Mouse (Mus musculus) liver, embryonic 16.5 days (tissue): ENCODE results near the gene Pttg1ip. TPM values are rescaled to one million over a fixed set of nuclear protein-coding genes. Genes with fewer than 3 reads are reported as not detected.

Source experiments
- ATAC-seq: fragments of 200-750 bp; cut with Nextera tagmentation; 2 replicates; pipeline ENCODE4 v1.8.0; 2017; ENCODE audit warnings: low read depth, mild to moderate bottlenecking, moderate number of reproducible peaks, moderate library complexity
- H3K27ac ChIP-seq: fragments of 300-500 bp; sonication (generic); 2 replicates; pipeline ENCODE4 v1.5.1; 2014; ENCODE audit warnings: mild to moderate bottlenecking, low read length
- H3K27me3 ChIP-seq: fragments of 300-500 bp; sonication (generic); 2 replicates; pipeline ENCODE4 v1.6.1; 2014; ENCODE audit warnings: low read depth, low read length, mixed read lengths; ENCODE audit not compliant: control insufficient read depth, insufficient read depth
- H3K36me3 ChIP-seq: fragments of 300-500 bp; sonication (generic); 2 replicates; pipeline ENCODE4 v1.6.1; 2014; ENCODE audit warnings: mild to moderate bottlenecking; ENCODE audit not compliant: control insufficient read depth, insufficient read depth
- H3K4me1 ChIP-seq: fragments of 300-500 bp; sonication (generic); 2 replicates; pipeline ENCODE4 v1.6.1; 2014; ENCODE audit warnings: low read depth, low read length, mixed read lengths; ENCODE audit not compliant: control insufficient read depth
- H3K4me2 ChIP-seq: fragments of 300-500 bp; sonication (generic); 2 replicates; pipeline ENCODE4 v1.6.1; 2014; ENCODE audit warnings: low read depth, low read length, mixed read lengths
- H3K4me3 ChIP-seq: fragments of 300-500 bp; sonication (generic); 2 replicates; pipeline ENCODE4 v1.5.1; 2014; ENCODE audit warnings: low read depth, mild to moderate bottlenecking, low read length
- H3K9ac ChIP-seq: fragments of 300-500 bp; sonication (generic); 2 replicates; pipeline ENCODE4 v1.6.1; 2014; ENCODE audit warnings: low read depth, low read length
- H3K9me3 ChIP-seq: fragments of 300-500 bp; sonication (generic); replicated peaks from 2 replicates; pipeline ENCODE4 v1.6.1; 2016; ENCODE audit warnings: low read length; ENCODE audit not compliant: control insufficient read depth
- WGBS: fragments of 180-500 bp; shearing (Covaris S2); extraction: QIAGEN DNeasy Blood & Tissue Kit; methylation state at CpG from one replicate; pipeline ENCODE4 v1.1.7; 2014; ENCODE audit not compliant: insufficient replicate concordance; 5-methylcytosine and 5-hydroxymethylcytosine counted together
- polyA plus RNA-seq: library from polyadenylated mRNA; unstranded; fragments of >200 nt; fragmentation: Nextera tagmentation; extraction: Ambion mirVana; gene quantifications from 2 replicates; pipeline ENCODE4 v1.2.1, GENCODE M21; 2015

The Pttg1ip gene
- polyA plus RNA-seq, 1 experiment from 2014 or later, result 94.5 TPM

DNA sequence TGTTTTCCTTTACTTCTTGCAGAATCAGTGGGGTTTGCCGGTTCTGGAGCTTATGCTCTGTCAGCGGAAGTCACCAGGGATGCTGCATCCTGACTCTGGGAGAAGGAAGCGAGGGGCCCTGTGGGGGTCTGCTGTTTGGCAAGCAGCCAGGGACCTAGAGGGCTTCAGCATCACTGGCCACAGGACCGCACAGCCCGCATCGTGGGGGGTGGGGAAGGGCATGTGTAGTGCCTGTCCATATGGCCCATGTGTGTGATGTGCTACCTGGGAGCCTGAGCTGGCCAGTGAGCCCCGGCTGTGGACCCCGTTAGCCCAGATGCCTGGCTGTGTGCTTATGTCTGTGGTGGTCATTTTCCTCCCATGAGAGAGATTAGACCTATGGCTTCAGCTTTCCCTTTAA lies 8.2 kb downstream of the Pttg1ip start:
- ATAC-seq, result no peak
- H3K27ac ChIP-seq, result no peak overlapping the region; the same call in 1 of the 2 replicates
- no peaks in the 10 kb centered on the region for H3K9me3 ChIP-seq
- no peak overlapping the region for H3K4me2 ChIP-seq
- no peaks in the 10 kb centered on the region for H3K27me3 ChIP-seq
- H3K36me3 ChIP-seq, result peaks cover 31% of the 10 kb centered on the region
- 75% methylated on average over 8 of the region's 8 CpGs for WGBS
- no peak overlapping the region for H3K4me3 ChIP-seq
- no peak overlapping the region for H3K9ac ChIP-seq
- H3K4me1 ChIP-seq, result peaks cover 39% of the 10 kb centered on the region

DNA sequence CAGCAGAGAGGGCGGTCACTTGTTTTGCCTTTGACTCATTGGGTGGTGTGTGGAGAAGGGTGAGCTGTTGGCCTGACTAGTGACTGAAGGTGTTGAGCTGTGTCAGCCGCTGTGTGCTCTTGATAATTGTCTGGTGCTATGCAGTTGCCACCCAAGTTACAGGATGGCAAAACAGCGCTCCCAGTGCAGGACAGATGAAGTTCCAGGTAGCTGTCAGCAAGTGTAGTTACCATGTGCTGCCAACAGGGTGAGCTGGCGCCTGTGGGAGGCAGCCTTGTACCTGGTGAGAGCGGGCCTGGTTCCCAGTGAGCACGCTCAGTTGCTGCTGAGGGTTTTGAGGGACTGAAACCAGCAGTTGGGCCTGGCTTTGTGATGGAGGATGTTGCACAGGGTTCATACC lies 9.3 kb downstream of the Pttg1ip start:
- H3K9ac ChIP-seq, result no peak overlapping the region
- peak overlapping the region; percentile 24; the same call in 1 of the 2 replicates for H3K27ac ChIP-seq
- peak; percentile 80 for ATAC-seq
- no peaks in the 10 kb centered on the region for H3K27me3 ChIP-seq
- peaks cover 35% of the 10 kb centered on the region for H3K36me3 ChIP-seq
- WGBS, result 29% methylated on average over 6 of the region's 6 CpGs
- peaks cover 39% of the 10 kb centered on the region for H3K4me1 ChIP-seq
- no peak overlapping the region for H3K4me3 ChIP-seq
- H3K9me3 ChIP-seq, result no peaks in the 10 kb centered on the region
- H3K4me2 ChIP-seq, result no peak overlapping the region

DNA sequence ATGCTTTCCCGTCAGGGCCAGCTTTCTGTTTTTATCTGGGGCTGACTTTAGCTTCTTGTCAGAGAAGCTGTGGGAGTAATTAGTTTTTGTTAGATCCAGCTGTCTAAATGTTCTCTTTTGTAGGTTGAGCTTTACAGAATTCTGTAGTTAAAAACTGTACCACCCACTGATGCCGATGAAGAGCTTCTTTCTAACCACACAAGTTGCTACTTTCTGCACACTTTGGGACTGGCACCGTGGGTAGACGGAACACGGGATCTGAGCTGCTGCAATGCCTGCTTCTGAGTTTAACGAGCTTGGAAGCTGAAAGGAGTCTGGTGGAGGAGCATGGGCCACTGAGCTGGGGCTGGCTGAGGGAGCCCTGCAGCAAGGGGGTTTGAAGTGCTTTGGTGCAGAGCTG lies 10.0 kb downstream of the Pttg1ip start:
- Histone ChIP-seq H3K4me3 (no peak overlapping the region), H3K9me3 (no peaks in the 10 kb centered on the region), H3K9ac (no peak overlapping the region), H3K36me3 (peaks cover 35% of the 10 kb centered on the region), H3K27ac (no peak overlapping the region), H3K27me3 (no peaks in the 10 kb centered on the region), H3K4me1 (peaks cover 39% of the 10 kb centered on the region), H3K4me2 (no peak overlapping the region)
- no peak for ATAC-seq
- 85% methylated on average over 6 of the region's 6 CpGs for WGBS

DNA sequence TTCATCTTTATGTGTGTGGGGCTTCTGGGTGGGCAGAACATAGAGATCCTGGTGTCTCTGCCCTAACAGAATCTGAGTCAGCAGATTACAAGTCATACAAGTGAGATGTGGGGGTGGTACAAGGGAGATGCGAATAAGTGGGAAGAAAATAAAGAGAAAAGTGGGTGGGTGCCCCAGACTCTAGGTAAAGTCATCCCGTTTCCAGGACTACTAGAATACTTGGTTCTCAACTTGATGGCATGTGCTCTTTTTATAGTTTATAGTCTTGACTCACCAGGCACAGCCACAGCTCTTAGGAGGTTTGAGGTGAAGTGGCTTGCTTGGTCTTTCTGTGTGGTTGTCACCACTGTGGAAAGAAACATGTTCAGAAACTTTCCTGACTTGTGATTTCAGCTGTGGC lies 14.5 kb downstream of the Pttg1ip start:
- Histone ChIP-seq H3K4me3 (no peak overlapping the region), H3K9me3 (no peaks in the 10 kb centered on the region), H3K4me1 (peaks cover under 1% of the 10 kb centered on the region), H3K9ac (no peak overlapping the region), H3K27ac (no peak overlapping the region), H3K4me2 (no peak overlapping the region), H3K36me3 (peaks cover 47% of the 10 kb centered on the region), H3K27me3 (no peaks in the 10 kb centered on the region)
- no peak for ATAC-seq
- WGBS, result 76% methylated on average over 2 of the region's 2 CpGs

DNA sequence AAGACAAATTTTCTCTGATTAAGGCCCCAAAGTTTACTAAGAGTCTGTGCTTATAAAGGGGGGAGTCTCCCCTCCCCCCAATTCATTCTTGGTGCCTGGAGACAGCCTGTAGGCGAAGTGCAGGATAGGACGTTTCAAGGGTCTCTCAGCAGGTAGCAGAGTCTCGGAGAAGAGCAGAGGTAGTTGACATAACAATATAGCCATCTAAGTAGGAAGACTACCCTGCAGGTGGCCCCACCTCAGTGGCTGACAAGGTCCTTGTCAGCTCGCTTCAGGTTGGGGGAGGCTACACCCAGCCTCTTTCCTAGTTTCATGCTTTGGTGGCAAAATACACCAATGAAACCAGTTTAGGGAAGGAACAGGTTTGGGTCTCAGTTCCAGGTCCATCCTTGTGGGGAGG lies 21.5 kb downstream of the Pttg1ip start:
- no peak overlapping the region for H3K4me3 ChIP-seq
- 61% methylated on average over 4 of the region's 4 CpGs for WGBS
- H3K27me3 ChIP-seq, result no peaks in the 10 kb centered on the region
- H3K4me1 ChIP-seq, result peaks cover 21% of the 10 kb centered on the region
- H3K36me3 ChIP-seq, result peaks cover 10% of the 10 kb centered on the region
- H3K9ac ChIP-seq, result no peak overlapping the region
- H3K9me3 ChIP-seq, result no peaks in the 10 kb centered on the region
- no peak overlapping the region for H3K27ac ChIP-seq
- no peak overlapping the region for H3K4me2 ChIP-seq
- ATAC-seq, result no peak

DNA sequence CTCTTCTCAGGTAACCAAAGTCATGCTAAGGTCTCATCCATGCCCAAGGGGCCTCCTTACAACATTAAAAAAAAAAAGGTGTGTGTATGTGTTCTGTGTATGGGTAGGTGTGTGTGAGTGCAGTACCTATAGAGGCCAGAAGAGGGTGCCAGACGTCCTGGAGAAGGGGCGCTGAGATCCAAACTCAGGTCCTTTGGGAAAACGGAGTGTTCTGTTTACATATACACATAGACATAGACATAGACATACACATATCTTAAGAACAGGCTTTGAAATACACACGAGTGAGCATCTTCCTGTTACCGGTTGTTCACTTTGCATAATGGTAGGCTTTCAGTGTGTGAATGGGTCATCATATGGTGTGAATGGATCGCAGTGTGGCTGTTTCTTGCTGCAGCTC lies 22.6 kb downstream of the Pttg1ip start:
- no peaks in the 10 kb centered on the region for H3K27me3 ChIP-seq
- peaks cover 22% of the 10 kb centered on the region for H3K4me1 ChIP-seq
- no peak for ATAC-seq
- no peak overlapping the region for H3K4me3 ChIP-seq
- H3K27ac ChIP-seq, result no peak overlapping the region
- no peaks in the 10 kb centered on the region for H3K36me3 ChIP-seq
- no peak overlapping the region for H3K9ac ChIP-seq
- no peaks in the 10 kb centered on the region for H3K9me3 ChIP-seq
- 86% methylated on average over 6 of the region's 6 CpGs for WGBS
- no peak overlapping the region for H3K4me2 ChIP-seq

DNA sequence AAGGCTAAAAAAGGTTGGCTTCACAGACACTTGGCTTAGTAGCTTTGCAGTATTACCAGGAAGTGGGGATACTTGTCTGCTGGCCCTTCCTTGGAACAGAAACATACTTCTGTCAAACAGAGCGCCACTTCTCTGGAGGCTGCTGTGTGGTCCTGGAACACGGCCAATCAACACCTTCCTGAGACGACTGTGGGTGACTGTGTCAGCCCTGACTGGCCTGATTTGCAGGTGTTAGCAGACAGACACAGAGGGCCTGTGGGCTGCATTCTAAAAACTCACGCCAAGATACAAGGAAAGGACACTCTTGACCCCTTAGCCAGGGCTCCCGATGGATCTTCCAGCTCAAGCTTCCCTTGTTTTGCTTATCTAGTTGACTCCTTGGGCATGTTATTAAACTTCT lies 23.4 kb downstream of the Pttg1ip start:
- WGBS, result 73% methylated on average over 5 of the region's 5 CpGs
- no peak overlapping the region for H3K4me3 ChIP-seq
- H3K27ac ChIP-seq, result no peak overlapping the region; the same call in 1 of the 2 replicates
- H3K36me3 ChIP-seq, result no peaks in the 10 kb centered on the region
- no peaks in the 10 kb centered on the region for H3K27me3 ChIP-seq
- no peak overlapping the region for H3K4me2 ChIP-seq
- no peak for ATAC-seq
- peaks cover 24% of the 10 kb centered on the region for H3K4me1 ChIP-seq
- H3K9ac ChIP-seq, result no peak overlapping the region
- no peaks in the 10 kb centered on the region for H3K9me3 ChIP-seq

DNA sequence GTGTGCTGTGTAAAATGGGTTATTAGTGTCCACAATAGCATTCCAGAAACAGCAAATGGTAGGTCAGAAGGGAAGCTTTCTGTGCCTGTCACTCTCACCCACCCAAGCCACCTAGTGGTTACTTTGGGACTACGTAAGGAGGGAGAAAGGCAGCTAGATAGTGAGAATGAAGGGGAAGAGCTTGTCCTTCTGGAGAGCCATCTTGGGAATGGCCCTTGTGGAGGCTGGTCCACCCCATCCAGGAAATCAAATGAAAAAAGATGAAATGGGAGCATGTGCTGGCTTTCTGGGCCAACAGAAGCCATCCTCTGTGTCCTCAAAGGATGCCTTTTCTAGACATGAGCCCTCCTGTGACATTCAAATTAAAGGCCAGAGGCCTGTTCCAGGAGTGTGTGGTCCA lies 23.8 kb downstream of the Pttg1ip start:
- no peaks in the 10 kb centered on the region for H3K27me3 ChIP-seq
- H3K9ac ChIP-seq, result peak overlapping the region; percentile 84

DNA sequence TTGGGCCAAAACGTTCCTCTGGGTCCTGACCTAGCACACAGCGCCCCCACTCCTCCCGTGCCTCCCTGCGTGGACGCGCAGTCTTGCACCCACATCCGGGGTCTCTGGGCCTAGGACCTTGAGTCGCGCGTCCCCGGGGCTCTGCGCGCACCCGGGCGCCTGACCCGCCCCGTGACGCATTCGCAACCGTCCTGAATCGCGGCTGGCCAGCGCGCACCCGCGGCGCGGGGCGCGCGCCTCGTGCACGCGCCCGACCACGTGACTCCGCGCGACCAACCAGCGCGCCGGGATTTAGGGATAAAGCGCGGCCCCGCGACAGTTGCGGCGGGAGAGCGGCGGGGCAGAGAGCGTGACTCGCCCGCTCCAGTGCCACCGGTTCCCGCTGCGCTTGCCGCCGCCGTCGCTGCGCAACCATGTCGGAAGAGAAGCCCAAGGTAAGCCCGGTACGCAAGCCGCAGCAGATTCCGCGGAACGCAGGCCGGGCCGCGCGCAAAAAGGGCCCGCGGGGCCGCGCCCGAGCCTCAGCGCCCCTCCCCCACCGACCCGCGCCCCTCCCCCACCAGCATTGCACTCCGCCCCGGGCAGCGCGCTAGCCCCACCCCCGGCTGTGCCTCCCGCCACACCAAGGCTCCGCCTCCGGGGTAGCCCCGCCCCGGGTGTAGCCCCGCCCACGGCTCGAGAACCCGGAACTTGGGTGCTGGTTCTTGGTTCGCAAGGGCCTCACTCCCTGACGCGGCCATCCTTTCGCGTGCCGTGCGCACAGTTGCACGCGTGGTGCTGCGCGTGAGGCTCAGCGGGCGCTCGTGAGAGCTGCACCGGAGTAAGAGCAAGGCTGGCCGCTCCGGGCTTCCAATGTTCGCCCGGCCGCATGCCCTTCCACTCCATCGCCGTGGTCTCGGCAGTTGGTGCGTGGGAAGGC lies 24.6 kb downstream of the Pttg1ip start, which contains the start of the genes Sumo3 and Gm49325:
Sumo3 (plus strand) TSS at position 190 of the 919 bp plus-strand sequence.
Gm49325 (plus strand) TSS at position 290 of the 919 bp plus-strand sequence.
- under 1% methylated on average over 102 of the region's 119 CpGs for WGBS
- Histone ChIP-seq H3K27me3 (no peaks in the 10 kb centered on the region), H3K4me1 (peaks cover 34% of the 10 kb centered on the region), H3K9me3 (no peaks in the 10 kb centered on the region), H3K27ac (peak within 1 kb of the TSS; percentile 96), H3K4me2 (peak within 1 kb of the TSS; percentile 98), H3K4me3 (peak within 1 kb of the TSS; percentile 81), H3K9ac (peak within 1 kb of the TSS; percentile 84), H3K36me3 (peaks cover 10% of the 10 kb centered on the region)
- ATAC-seq, result peak; percentile 86

More for the DNA sequence above, 23.8 kb downstream of the Pttg1ip start:
- Histone ChIP-seq H3K9me3 (no peaks in the 10 kb centered on the region), H3K4me2 (peak overlapping the region; percentile 98), H3K36me3 (peaks cover 2% of the 10 kb centered on the region; the same call in 1 of the 2 replicates), H3K4me1 (peaks cover 26% of the 10 kb centered on the region), H3K4me3 (peak overlapping the region; percentile 81), H3K27ac (peak overlapping the region; percentile 96)
- 18% methylated on average over 1 of the region's 1 CpGs for whole genome bisulfite sequencing
- ATAC-seq, result no peak; the same call in 1 of the 2 replicates
